Mouse (Mus musculus) thymus, adult 2 months (tissue): ENCODE measurements at regions not wholly inside any gene's neighbourhood (a gene's known extent, or its start where the extent isn't known, plus 50 kb on each side); places are given as distances from the start of the nearest gene placed in this dataset.

Experiments
- CTCF ChIP-seq: fragments of 200-500 bp; IDR thresholded peaks from 2 replicates; pipeline ENCODE4 v1.5.1; 2012; ENCODE audit warnings: mild to moderate bottlenecking, control low read depth, low read length, moderate library complexity, borderline replicate concordance; ENCODE audit not compliant: control insufficient read depth, poor library complexity, insufficient read depth; ENCODE audit errors: extremely low read depth
- POLR2A ChIP-seq: fragments of 200-500 bp; IDR thresholded peaks from 2 replicates; pipeline ENCODE4 v1.6.1; 2012; ENCODE audit warnings: mild to moderate bottlenecking, low read length, control low read depth, moderate library complexity; ENCODE audit not compliant: control insufficient read depth, poor library complexity, insufficient read depth; ENCODE audit errors: extremely low read depth

DNA sequence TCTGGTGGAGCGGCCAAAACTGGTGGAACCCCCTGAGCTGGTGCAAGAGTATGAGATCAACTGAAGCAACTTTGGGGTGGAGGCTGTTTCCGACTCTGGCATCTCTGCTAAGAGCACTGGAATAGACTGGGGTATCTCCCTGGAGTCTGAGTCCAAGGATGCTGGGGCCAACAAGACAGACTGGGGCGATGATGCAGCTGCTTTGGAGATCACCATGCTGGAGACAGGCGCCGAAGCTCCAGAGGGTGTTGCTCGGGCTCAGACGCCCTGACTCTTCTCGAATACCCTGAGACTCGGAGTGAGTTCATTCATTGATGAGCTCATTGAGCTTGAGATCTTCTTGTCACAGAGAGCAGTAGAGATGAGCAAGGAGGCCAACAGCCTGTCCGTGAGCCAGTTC, 194.6 kb upstream of the Hsf2 start:
- TF ChIP-seq POLR2A (no peak), CTCF (no peak)
